9 mouse cellular contexts compared by ENCODE assay signal in genomic region chr9:57149021-57149420, GRCm38 (mm10). TPM values are rescaled to one million over a fixed set of nuclear protein-coding genes. Genes with fewer than 3 reads are reported as not detected.
DNase-seq lines count a peak whose midpoint lies in the region; ATAC-seq and TF ChIP-seq lines count a peak whose summit lies in the region.
"Had no signal": no experiment of that assay in that cellular context is flagged by ENCODE, and none has a peak within 500 bp of the region (broad histone marks: within the 10 kb centered on the region; RNA-seq: fewer than 3 reads in every experiment).

No protein-coding gene starts in this region.

- H3K9me3 ChIP-seq in heart, embryonic 11.5 days (replicated peaks; ENCODE audit: control insufficient read depth, low read length), result no peaks in the 10 kb centered on the region
- no peaks in the 10 kb centered on the region for H3K9me3 ChIP-seq in E14TG2a.4 (ENCODE audit: low read length)
- no peaks in the 10 kb centered on the region for H3K9me3 ChIP-seq in forebrain, embryonic 16.5 days (ENCODE audit: control insufficient read depth, low read length)
- no peaks in the 10 kb centered on the region for H3K9me3 ChIP-seq in liver, postnatal 0 days (ENCODE audit: low read length)

- H3K27me3 ChIP-seq in heart, embryonic 11.5 days (ENCODE audit: control insufficient read depth, insufficient read depth, low read length), result no peaks in the 10 kb centered on the region
- H3K27me3 ChIP-seq in E14TG2a.4 (ENCODE audit: insufficient read depth, low read length), result no peaks in the 10 kb centered on the region
- H3K27me3 ChIP-seq in forebrain, embryonic 16.5 days (replicated peaks; ENCODE audit: control insufficient read depth, insufficient read depth, low read length), result no peaks in the 10 kb centered on the region
- H3K27me3 ChIP-seq in liver, postnatal 0 days (ENCODE audit: insufficient read depth, low read length), result no peaks in the 10 kb centered on the region
- H3K27me3 ChIP-seq: CH12.LX had no signal

- no peak for ATAC-seq in heart, embryonic 11.5 days (replicated peaks; ENCODE audit: insufficient number of reproducible peaks, low FRiP score, low TSS enrichment)
- no peak for ATAC-seq in forebrain, embryonic 16.5 days
- no peak for ATAC-seq in liver, postnatal 0 days

- no peak overlapping the region for H3K9ac ChIP-seq in heart, embryonic 11.5 days (ENCODE audit: low read depth, low read length)
- no peak overlapping the region; the same call in 1 of the 2 replicates for H3K9ac ChIP-seq in forebrain, embryonic 16.5 days (replicated peaks; ENCODE audit: low read depth, low read length)
- H3K9ac ChIP-seq in liver, postnatal 0 days (replicated peaks), result peak overlapping the region; percentile 67

- no peak for DNase-seq in heart, postnatal 25 days (ENCODE audit: low spot score)
- DNase-seq in liver, postnatal 0 days, result no peak
- no peak for DNase-seq in adrenal gland, postnatal 25 days
- DNase-seq in retina, embryonic 14.5 days (ENCODE audit: low spot score), result no peak
- no peak for DNase-seq in adrenal gland, postnatal 4 days (ENCODE audit: low spot score in 2 of 2)

- H3K27ac ChIP-seq in heart, embryonic 11.5 days (ENCODE audit: low read depth, low read length), result no peak overlapping the region
- peak overlapping the region; percentile 65; the same call in 1 of the 2 replicates for H3K27ac ChIP-seq in forebrain, embryonic 16.5 days (ENCODE audit: low read length)
- peak overlapping the region; percentile 85 for H3K27ac ChIP-seq in liver, postnatal 0 days (ENCODE audit: low read depth)

- H3K4me2 ChIP-seq in heart, embryonic 11.5 days, result peak overlapping the region; percentile 89
- peak overlapping the region; percentile 83 for H3K4me2 ChIP-seq in forebrain, embryonic 16.5 days (ENCODE audit: low read length)
- peak overlapping the region; percentile 85 for H3K4me2 ChIP-seq in liver, postnatal 0 days (ENCODE audit: low read depth, low read length)

- no peak overlapping the region for H3K4me3 ChIP-seq in heart, embryonic 11.5 days (ENCODE audit: low read depth, low read length)
- H3K4me3 ChIP-seq in E14TG2a.4 (replicated peaks; ENCODE audit: low read length), result peak overlapping the region; percentile 83
- peak overlapping the region; percentile 54 for H3K4me3 ChIP-seq in forebrain, embryonic 16.5 days (replicated peaks; ENCODE audit: low read length)
- peak overlapping the region; percentile 51 for H3K4me3 ChIP-seq in liver, postnatal 0 days (ENCODE audit: low read depth, low read length)

- WGBS in heart, embryonic 11.5 days (ENCODE audit: insufficient replicate concordance), result 76% methylated on average over 6 of the region's 6 CpGs
- 63% methylated on average over 6 of the region's 6 CpGs for WGBS in forebrain, embryonic 16.5 days
- WGBS in liver, postnatal 0 days (ENCODE audit: insufficient replicate concordance), result 65% methylated on average over 6 of the region's 6 CpGs

- no peak for TF ChIP-seq CTCF in E14TG2a.4 (conservative IDR thresholded peaks at IDR 0.05; ENCODE audit: low read length)
- no peak for TF ChIP-seq CTCF in liver, postnatal 0 days (IDR thresholded peaks at IDR 0.05; ENCODE audit: low read depth)

- intact Hi-C loops in heart, postnatal 25 days (cut with DNase I), result loop anchor here (5.0 kb wide), 1 partner anchor 197 kb away; the partner anchor contains the start of gene Snupn

- no peak for TF ChIP-seq EP300 in liver, postnatal 0 days (IDR thresholded peaks at IDR 0.05; ENCODE audit: low read depth)

- peaks cover 4% of the 10 kb centered on the region; the same call in 1 of the 2 replicates for H3K4me1 ChIP-seq in heart, embryonic 11.5 days (ENCODE audit: control insufficient read depth, insufficient read depth, low read length)
- peaks cover 54% of the 10 kb centered on the region for H3K4me1 ChIP-seq in E14TG2a.4 (replicated peaks; ENCODE audit: low read depth, low read length)
- H3K4me1 ChIP-seq in forebrain, embryonic 16.5 days (replicated peaks; ENCODE audit: control insufficient read depth, insufficient read depth, low read length), result peaks cover 16% of the 10 kb centered on the region
- H3K4me1 ChIP-seq in liver, postnatal 0 days (ENCODE audit: insufficient read depth), result peaks cover 10% of the 10 kb centered on the region

- H3K36me3 ChIP-seq in heart, embryonic 11.5 days (ENCODE audit: control insufficient read depth, insufficient read depth, low read length), result no peaks in the 10 kb centered on the region
- H3K36me3 ChIP-seq in E14TG2a.4 (ENCODE audit: insufficient read depth, low read length), result peaks cover 17% of the 10 kb centered on the region
- no peaks in the 10 kb centered on the region for H3K36me3 ChIP-seq in forebrain, embryonic 16.5 days (ENCODE audit: control insufficient read depth, insufficient read depth)
- H3K36me3 ChIP-seq in liver, postnatal 0 days (replicated peaks; ENCODE audit: insufficient read depth, low read length), result no peaks in the 10 kb centered on the region; the same call in 1 of the 2 replicates

RNA-seq across cellular contexts. Expression of gene Neil1, which starts 0.9 kb away (rescaled TPM):
- polyA plus RNA-seq in heart, embryonic 11.5 days (2014; fragmentation: Nextera tagmentation; extraction: Ambion mirVana), result 4.4 and 6.0 TPM in 2 replicates
- total RNA-seq in heart, postnatal 25 days (2021), result 1 to 10 TPM; 5.4 to 6.0 TPM
- 7.5 and 10.6 TPM in 2 replicates for polyA plus RNA-seq in forebrain, embryonic 16.5 days (2015; fragmentation: Nextera tagmentation; extraction: Ambion mirVana)
- polyA plus RNA-seq in liver, postnatal 0 days (2015; fragmentation: Nextera tagmentation; extraction: Ambion mirVana), result 2.5 and 2.9 TPM in 2 replicates
- 8.9 and 13.9 TPM in 2 replicates for total RNA-seq in adrenal gland, postnatal 25 days (2021)
- 10 to 100 TPM; 10.8 to 11.1 TPM for total RNA-seq in adrenal gland, postnatal 4 days (2021)

RNA-seq across cellular contexts. Expression of gene Commd4, which starts 9.1 kb away (rescaled TPM):
- 65.8 and 67.9 TPM in 2 replicates for polyA plus RNA-seq in heart, embryonic 11.5 days (2014; fragmentation: Nextera tagmentation; extraction: Ambion mirVana)
- 10 to 100 TPM; 26.4 to 28.8 TPM for total RNA-seq in heart, postnatal 25 days (2021)
- 185 and 213 TPM in 2 replicates for polyA plus RNA-seq in forebrain, embryonic 16.5 days (2015; fragmentation: Nextera tagmentation; extraction: Ambion mirVana)
- 45.4 and 48.2 TPM in 2 replicates for polyA plus RNA-seq in liver, postnatal 0 days (2015; fragmentation: Nextera tagmentation; extraction: Ambion mirVana)
- total RNA-seq in adrenal gland, postnatal 25 days (2021), result 44.0 and 65.3 TPM in 2 replicates
- total RNA-seq in adrenal gland, postnatal 4 days (2021), result 10 to 100 TPM; 65.7 to 78.2 TPM

RNA-seq across cellular contexts. Expression of gene Man2c1, which starts 18.5 kb away (rescaled TPM):
- 22.0 and 29.1 TPM in 2 replicates for polyA plus RNA-seq in heart, embryonic 11.5 days (2014; fragmentation: Nextera tagmentation; extraction: Ambion mirVana)
- total RNA-seq in heart, postnatal 25 days (2021), result 10 to 100 TPM; 43.7 to 46.0 TPM
- polyA plus RNA-seq in forebrain, embryonic 16.5 days (2015; fragmentation: Nextera tagmentation; extraction: Ambion mirVana), result 66.4 and 95.4 TPM in 2 replicates
- polyA plus RNA-seq in liver, postnatal 0 days (2015; fragmentation: Nextera tagmentation; extraction: Ambion mirVana), result 18.2 and 18.5 TPM in 2 replicates
- 140 and 170 TPM in 2 replicates for total RNA-seq in adrenal gland, postnatal 25 days (2021)
- total RNA-seq in adrenal gland, postnatal 4 days (2021), result 100 to 1,000 TPM; 172 to 175 TPM
